Mouse (Mus musculus) myocyte (in vitro differentiated cells): ENCODE measurements around the gene Gipc1.

Experiments
- E2F4 ChIP-seq: IDR thresholded peaks from one replicate; pipeline ENCODE4 v1.6.1; 2011; ENCODE audit warnings: mild to moderate bottlenecking, control low read depth, moderate library complexity; ENCODE audit not compliant: insufficient read depth
- MYOD1 ChIP-seq, 3 experiments: IDR thresholded peaks; one replicate each; pipeline ENCODE4 v1.6.1; 2011; ENCODE audit warnings: control low read depth in 2 of 3, low read depth in 2 of 3, mild to moderate bottlenecking in 2 of 3, moderate library complexity in 1 of 3; ENCODE audit not compliant: insufficient read length in 2 of 3, control insufficient read depth in 1 of 3
- POLR2A ChIP-seq: IDR thresholded peaks from one replicate; pipeline ENCODE4 v1.6.1; 2011; ENCODE audit warnings: low read depth, mild to moderate bottlenecking, control low read depth, moderate library complexity; ENCODE audit not compliant: insufficient read length
- REST ChIP-seq: IDR thresholded peaks from one replicate; pipeline ENCODE4 v1.6.1; 2011; ENCODE audit warnings: mild to moderate bottlenecking, control low read depth, moderate library complexity; ENCODE audit not compliant: insufficient read depth, insufficient read length

GRCm38 (mm10) chr8:83653662-83654017 is 1.2 kb downstream of the Gipc1 start:
- TF ChIP-seq POLR2A, result no peak
- no peak for TF ChIP-seq REST
- TF ChIP-seq MYOD1 (IDR thresholded peaks at IDR 0.05; ENCODE audit: control insufficient read depth in 1 of 3, insufficient read length in 2 of 3, low read depth in 2 of 3), result no peak
- no peak for TF ChIP-seq E2F4
